Mouse (Mus musculus) heart, postnatal 0 days (tissue): ENCODE measurements around the gene Tlr6. TPM values are rescaled to one million over a fixed set of nuclear protein-coding genes. Genes with fewer than 3 reads are reported as not detected.

ENCODE experiments used
- ATAC-seq: fragments of 200-750 bp; cut with Nextera tagmentation; 2 replicates; pipeline ENCODE4 v1.8.0; 2017; ENCODE audit warnings: low read depth, moderate number of reproducible peaks, moderate library complexity; ENCODE audit not compliant: insufficient read depth
- DNase-seq: peaks from one replicate; pipeline ENCODE4 v3.0.0-alpha.2; 2016; ENCODE audit warnings: low spot score
- H3K27ac ChIP-seq: fragments of 300-500 bp; sonication (generic); 2 replicates; pipeline ENCODE4 v1.5.1; 2014; ENCODE audit warnings: low read depth, mild to moderate bottlenecking
- H3K27me3 ChIP-seq: fragments of 300-500 bp; sonication (generic); 2 replicates; pipeline ENCODE4 v1.6.1; 2014; ENCODE audit warnings: low read length, mixed read lengths; ENCODE audit not compliant: control insufficient read depth, insufficient read depth
- H3K36me3 ChIP-seq: fragments of 300-500 bp; sonication (generic); replicated peaks from 2 replicates; pipeline ENCODE4 v1.6.1; 2014; ENCODE audit warnings: low read length, mixed read lengths; ENCODE audit not compliant: control insufficient read depth, insufficient read depth
- H3K4me1 ChIP-seq: fragments of 300-500 bp; sonication (generic); 2 replicates; pipeline ENCODE4 v1.6.1; 2014; ENCODE audit warnings: antibody characterized with exemption; ENCODE audit not compliant: control insufficient read depth, insufficient read depth
- H3K4me2 ChIP-seq: fragments of 300-500 bp; sonication (generic); 2 replicates; pipeline ENCODE4 v1.6.1; 2014; ENCODE audit warnings: low read depth, mild to moderate bottlenecking, low read length, moderate library complexity
- H3K4me3 ChIP-seq: fragments of 300-500 bp; sonication (generic); 2 replicates; pipeline ENCODE4 v1.5.1; 2014; ENCODE audit warnings: low read depth, low read length
- H3K9ac ChIP-seq: fragments of 300-500 bp; sonication (generic); replicated peaks from 2 replicates; pipeline ENCODE4 v1.6.1; 2014; ENCODE audit warnings: low read depth, low read length, mixed read lengths
- H3K9me3 ChIP-seq: fragments of 300-500 bp; sonication (generic); replicated peaks from 2 replicates; pipeline ENCODE4 v1.6.1; 2016; ENCODE audit warnings: low read length; ENCODE audit not compliant: control insufficient read depth
- CTCF ChIP-seq: IDR thresholded peaks from 2 replicates; pipeline ENCODE4 v1.5.1; 2016; ENCODE audit warnings: antibody characterized with exemption, control low read depth, low read depth
- EP300 ChIP-seq: IDR thresholded peaks from 2 replicates; pipeline ENCODE4 v1.6.1; 2016; ENCODE audit warnings: antibody characterized with exemption, low read depth
- WGBS: fragments of 180-500 bp; shearing (Covaris S2); extraction: QIAGEN DNeasy Blood & Tissue Kit; methylation state at CpG from one replicate; pipeline ENCODE4 v1.1.7; 2014; 5-methylcytosine and 5-hydroxymethylcytosine counted together
- polyA plus RNA-seq: library from polyadenylated mRNA; unstranded; fragments of >200 nt; fragmentation: Nextera tagmentation; extraction: Ambion mirVana; gene quantifications from 2 replicates; pipeline ENCODE4 v1.2.1, GENCODE M21; 2015
- total RNA-seq: library from RNA; depleted of rRNA; stranded (reverse); fragments of >200 nt; gene quantifications from 2 replicates; pipeline ENCODE4 v1.2.3, GENCODE M21; 2014; ENCODE audit warnings: low replicate concordance

Tlr6 gene
- total and polyA plus RNA-seq, 2 experiments from 2014 or later = 0.11 to 0.41 TPM

DNA sequence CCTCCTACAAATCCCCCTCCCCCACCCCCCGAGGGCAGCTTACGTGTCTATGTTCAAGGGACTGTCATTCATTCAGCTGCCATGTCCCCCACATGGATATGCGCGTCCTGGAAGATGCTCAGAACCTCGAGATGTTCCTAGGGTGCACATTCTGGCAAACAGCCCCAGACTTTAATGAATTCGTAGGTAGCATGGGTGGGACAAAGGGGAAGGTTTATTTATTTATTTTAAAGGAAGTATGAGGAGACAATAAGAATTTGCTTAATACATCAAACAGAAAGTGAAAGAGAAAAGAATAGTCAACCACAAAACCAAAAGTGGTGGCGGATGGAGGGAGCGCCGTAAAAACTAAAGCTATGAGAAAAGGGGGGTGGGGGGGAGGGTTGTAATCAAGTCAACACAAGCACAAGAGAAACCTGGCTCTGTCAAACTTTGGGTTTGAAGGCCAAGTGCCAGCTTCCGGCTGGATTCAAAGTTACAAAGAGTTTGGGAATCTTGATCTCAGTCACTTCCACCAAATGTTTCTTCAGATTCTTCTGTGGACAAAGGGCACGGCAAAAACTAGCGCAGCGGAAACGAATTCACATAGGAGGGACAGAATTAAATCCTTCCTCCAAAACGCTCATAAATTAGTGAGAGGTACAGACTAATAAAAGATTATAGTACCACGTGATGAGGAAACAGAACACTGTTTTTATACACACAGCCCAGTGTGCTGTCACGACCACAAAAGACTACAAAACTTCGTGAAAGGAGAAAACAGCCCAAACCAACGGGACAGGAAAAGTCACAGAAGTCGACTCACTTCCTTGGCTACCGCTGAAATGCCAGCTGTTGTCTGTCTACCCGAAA is 680 bp downstream of the Tlr6 start:
- Histone ChIP-seq H3K4me2 (peak overlapping the region; percentile 27; the same call in 1 of the 2 replicates), H3K9me3 (no peaks in the 10 kb centered on the region), H3K4me3 (peak overlapping the region; percentile 27; the same call in 1 of the 2 replicates), H3K27ac (no peak overlapping the region), H3K9ac (no peak overlapping the region), H3K27me3 (no peaks in the 10 kb centered on the region), H3K4me1 (no peaks in the 10 kb centered on the region), H3K36me3 (no peaks in the 10 kb centered on the region)
- no peak for ATAC-seq
- no peak for TF ChIP-seq EP300
- TF ChIP-seq CTCF = no peak
- no peak for DNase-seq
- 72% methylated on average over 22 of the region's 22 CpGs for WGBS

DNA sequence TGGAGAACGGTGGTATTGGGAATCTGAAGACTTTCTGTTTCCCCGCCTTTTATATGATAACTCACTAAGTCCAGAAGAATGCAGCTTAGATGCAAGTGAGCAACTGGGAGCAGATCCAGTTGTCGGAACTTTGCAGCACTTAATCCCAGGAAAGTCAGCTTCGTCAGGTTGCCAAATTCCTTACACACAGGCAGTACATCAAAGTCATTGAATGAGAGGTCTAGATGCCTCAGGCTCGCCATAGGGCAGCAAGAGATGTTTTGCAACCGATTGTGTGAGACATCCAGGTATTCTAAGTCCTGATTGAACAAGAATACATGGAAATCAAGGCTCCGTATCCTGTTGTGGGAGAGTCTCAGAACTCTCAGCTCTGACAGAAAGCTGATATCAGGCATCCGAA is 5.0 kb downstream of the Tlr6 start:
- Histone ChIP-seq H3K9ac (no peak overlapping the region), H3K36me3 (no peaks in the 10 kb centered on the region), H3K4me1 (no peaks in the 10 kb centered on the region), H3K9me3 (no peaks in the 10 kb centered on the region), H3K4me3 (no peak overlapping the region), H3K4me2 (no peak overlapping the region), H3K27me3 (no peaks in the 10 kb centered on the region), H3K27ac (no peak overlapping the region)
- TF ChIP-seq CTCF (no peak), EP300 (no peak)
- DNase-seq = no peak
- WGBS = 58% methylated on average over 8 of the region's 8 CpGs
- no peak for ATAC-seq

DNA sequence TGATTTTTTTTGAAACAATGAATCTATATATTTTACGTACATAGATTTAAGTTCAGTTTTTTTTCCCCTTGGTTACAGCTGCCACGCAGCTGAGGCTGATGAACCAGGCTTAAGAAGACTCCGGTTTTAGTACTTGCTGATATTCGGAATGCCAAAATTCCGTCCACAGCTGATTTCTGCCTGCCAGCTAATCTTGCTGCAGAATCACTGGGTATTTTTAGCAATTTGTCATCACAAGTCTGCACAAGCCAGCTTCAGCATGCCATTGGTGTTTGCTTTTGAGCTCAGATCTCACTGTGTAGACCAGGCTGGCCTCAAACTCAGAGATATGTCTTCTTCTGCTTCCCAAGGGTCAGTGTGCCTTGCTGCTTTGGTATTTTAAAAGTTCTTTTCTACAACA is 8.4 kb downstream of the Tlr6 start:
- DNase-seq (no peak), ATAC-seq (no peak)
- Histone ChIP-seq H3K27ac (no peak overlapping the region), H3K4me2 (no peak overlapping the region), H3K9ac (no peak overlapping the region), H3K9me3 (no peaks in the 10 kb centered on the region), H3K4me3 (no peak overlapping the region), H3K4me1 (no peaks in the 10 kb centered on the region), H3K27me3 (no peaks in the 10 kb centered on the region), H3K36me3 (no peaks in the 10 kb centered on the region)
- TF ChIP-seq CTCF (no peak), EP300 (no peak)
- WGBS = 57% methylated on average over 5 of the region's 5 CpGs

DNA sequence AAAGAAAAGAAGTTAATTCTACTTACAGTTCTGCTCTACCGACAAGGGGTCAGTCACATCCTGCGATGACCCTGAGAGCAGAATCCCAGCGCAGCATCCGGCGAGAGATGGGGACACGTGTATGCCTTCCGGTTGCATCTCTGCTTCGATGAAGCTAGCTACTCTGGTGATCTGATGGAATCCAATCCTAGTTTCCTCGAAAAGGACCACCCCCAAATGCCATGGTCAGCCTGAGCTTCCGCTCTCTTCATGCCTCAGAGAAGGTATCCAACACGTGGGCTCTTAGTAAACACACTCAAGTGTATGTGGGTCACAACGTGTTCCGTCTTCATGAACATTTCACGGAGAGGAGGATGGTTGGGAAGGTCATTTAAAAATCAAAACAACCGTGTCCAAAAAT is 27.1 kb downstream of the Tlr6 start:
- no peak for TF ChIP-seq CTCF
- TF ChIP-seq EP300 = no peak
- Histone ChIP-seq H3K4me2 (no peak overlapping the region), H3K4me3 (no peak overlapping the region), H3K27ac (no peak overlapping the region), H3K36me3 (no peaks in the 10 kb centered on the region), H3K9ac (no peak overlapping the region), H3K27me3 (no peaks in the 10 kb centered on the region), H3K9me3 (no peaks in the 10 kb centered on the region), H3K4me1 (no peaks in the 10 kb centered on the region)
- ATAC-seq = no peak
- no peak for DNase-seq
- 83% methylated on average over 15 of the region's 15 CpGs for WGBS

DNA sequence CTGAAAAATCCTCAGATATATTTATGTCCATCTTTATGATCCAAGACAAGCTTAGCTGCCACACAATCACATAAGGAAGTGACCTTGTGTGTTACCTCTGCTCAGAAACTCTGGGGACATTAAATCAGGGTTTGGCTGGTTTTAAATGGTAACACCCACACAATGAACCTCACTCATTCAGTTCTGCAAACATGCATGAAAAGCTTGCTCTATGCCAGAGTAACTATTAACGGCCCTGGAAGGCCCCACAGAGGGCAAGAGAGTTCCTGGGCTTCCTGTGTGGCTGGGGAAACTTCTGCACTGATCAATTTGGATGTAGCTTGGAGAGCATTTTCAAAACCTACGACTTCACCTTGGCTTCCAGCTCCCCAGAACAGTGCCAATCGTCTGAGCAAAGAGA is 27.7 kb downstream of the Tlr6 start:
- no peak for ATAC-seq
- H3K4me3 ChIP-seq = no peak overlapping the region
- no peak for TF ChIP-seq CTCF
- TF ChIP-seq EP300 = no peak
- 48% methylated on average over 3 of the region's 3 CpGs for WGBS
- H3K27ac ChIP-seq = no peak overlapping the region
- no peaks in the 10 kb centered on the region for H3K9me3 ChIP-seq
- no peaks in the 10 kb centered on the region for H3K36me3 ChIP-seq
- H3K4me2 ChIP-seq = no peak overlapping the region
- no peak for DNase-seq
- H3K27me3 ChIP-seq = no peaks in the 10 kb centered on the region
- no peak overlapping the region for H3K9ac ChIP-seq
- no peaks in the 10 kb centered on the region for H3K4me1 ChIP-seq
